Mouse (Mus musculus): ENCODE results near the gene Mmp11. TPM values are rescaled to one million over a fixed set of nuclear protein-coding genes. Genes with fewer than 3 reads are reported as not detected.
"Not testable (repeated sequence)": the region's sequence is repeated elsewhere in the genome, so short reads cannot be mapped to it uniquely, and the experiment has no call there.

Mmp11 gene
- total RNA-seq, 2 experiments from 2014 or later, result 2.8 to 3.0 TPM

DNA sequence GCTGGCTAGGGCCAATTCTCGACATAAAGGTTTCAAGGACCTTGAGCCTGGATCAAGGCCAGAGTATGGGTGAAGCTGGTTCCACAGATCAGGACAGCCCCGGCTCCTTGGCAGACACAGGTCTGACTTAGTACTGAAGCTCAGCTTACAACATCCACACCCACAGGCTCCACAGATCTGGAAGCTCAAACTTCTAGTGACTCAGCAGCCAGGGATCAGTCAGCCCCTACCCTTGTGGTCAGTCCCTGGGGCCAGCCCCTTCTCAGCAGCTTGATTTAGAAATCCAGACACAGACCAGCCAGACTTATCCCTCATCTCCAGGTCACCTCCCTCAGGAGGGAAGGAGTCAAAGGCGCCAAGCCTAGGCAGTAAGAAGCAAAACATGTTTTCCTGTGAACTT lies 37.5 kb downstream of the Mmp11 start:
- DNase-seq (ENCODE audit: low spot score in 2 of 2), result peak in 1 of 2 experiments; percentile 33

DNA sequence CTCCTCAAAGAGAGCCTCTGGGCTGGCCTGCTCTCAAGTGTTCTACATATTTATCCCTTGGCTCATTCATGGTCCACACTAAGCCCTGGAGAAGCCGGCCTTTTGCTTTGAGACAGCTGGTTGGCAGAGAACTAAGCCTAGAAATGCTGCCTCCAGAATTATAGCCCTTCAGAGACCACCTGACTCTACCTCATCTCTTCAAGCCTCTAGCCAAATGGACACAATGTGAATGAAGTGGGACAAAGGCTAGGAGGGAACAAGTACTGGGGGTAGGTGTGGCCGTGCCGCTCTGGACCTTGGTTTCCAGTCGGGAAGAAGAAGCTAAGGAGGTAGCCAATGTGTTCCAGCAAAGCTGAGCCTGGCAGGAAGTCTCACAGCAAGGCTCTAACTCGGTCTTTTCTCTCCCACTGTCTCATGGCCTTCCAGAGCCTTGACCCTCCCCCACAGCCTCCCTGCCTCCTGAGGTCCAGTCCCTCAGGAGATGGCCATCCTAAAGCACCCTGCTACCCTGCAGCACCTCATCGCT lies 38.2 kb downstream of the Mmp11 start:
- DNase-seq (ENCODE audit: low spot score in 2 of 2), result no peak

DNA sequence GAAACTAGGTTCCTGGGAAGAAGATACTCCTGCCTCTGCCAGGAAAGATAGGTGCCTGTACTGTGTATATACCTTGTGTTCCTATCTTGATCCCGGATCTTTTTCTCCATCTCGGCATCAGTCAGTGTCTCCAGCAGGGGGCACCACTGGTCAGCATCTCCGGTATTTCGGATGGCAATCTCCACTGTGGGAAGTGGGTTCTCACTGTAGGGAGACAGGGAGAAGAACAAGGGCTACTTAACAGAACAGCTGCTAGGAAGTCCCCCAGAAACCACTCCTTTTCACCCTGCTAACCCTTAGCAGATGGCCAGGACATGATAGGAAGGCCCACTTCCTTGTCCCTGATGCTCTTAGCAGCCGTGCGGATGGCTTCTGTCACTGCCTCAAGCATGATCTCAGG lies 38.9 kb downstream of the Mmp11 start:
- peak; percentile 64 to 82 for DNase-seq (ENCODE audit: low spot score in 2 of 2)

DNA sequence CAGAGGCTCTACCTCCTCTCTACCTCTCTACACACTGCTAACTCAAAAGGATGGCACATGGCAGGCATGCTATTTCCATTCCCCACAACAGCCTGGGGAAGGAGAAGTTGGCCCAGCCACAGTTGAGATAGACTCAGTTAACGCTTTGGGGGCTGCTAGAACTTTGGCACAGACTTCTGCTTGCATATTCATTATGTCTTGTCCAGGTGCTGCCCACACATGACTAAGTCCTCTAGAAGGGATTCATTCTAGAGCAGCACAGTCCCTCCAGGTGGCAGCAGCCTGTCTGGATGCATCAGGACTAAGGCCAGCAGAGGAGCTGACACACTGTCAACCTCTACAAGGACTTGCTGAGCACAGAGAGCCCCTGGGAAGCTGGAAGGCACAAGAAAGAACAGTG lies 40.1 kb downstream of the Mmp11 start:
- DNase-seq (ENCODE audit: low spot score in 2 of 2), result peak; percentile 40 to 57

DNA sequence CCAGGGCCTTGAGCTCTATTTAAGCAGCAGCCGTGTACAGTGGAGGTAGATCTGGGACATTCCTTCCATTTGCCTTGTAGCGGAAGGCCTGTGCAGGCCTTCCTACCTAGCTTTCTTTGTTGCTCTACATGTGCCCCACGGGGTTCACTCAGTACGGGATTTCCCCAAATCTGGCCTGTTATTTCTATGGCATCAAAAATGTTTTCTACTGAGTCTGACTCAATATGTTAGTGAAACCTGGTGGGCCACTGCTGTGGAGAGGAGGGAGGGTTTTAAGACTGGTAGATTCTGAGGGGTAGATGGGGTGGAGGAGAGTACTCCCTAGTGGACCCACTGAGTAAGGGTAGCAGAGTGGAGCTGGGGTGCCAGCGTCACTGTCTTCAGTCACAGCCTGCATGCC lies 40.6 kb downstream of the Mmp11 start:
- DNase-seq (ENCODE audit: low spot score in 2 of 2), result no peak

DNA sequence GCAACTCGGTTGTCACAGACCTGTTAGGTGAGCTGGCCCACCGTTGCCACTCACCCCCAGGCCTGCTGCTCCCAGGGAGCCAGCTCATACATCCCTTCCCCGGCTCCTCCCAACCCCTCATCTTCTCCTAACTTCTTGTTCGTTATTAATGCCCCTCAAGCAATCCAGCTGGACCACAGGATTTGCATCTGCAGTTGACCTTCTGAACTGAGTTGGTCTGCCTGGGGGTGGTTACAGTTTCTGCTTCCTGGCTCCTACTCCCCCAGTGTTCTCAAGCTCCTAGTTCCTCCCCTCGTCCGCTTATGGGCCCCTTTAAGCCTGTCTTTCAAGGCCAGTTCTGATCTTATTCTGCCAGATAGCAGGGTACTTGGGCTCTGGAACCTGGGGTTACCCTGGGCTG lies 41.7 kb downstream of the Mmp11 start:
- DNase-seq (ENCODE audit: low spot score in 2 of 2), result no peak

DNA sequence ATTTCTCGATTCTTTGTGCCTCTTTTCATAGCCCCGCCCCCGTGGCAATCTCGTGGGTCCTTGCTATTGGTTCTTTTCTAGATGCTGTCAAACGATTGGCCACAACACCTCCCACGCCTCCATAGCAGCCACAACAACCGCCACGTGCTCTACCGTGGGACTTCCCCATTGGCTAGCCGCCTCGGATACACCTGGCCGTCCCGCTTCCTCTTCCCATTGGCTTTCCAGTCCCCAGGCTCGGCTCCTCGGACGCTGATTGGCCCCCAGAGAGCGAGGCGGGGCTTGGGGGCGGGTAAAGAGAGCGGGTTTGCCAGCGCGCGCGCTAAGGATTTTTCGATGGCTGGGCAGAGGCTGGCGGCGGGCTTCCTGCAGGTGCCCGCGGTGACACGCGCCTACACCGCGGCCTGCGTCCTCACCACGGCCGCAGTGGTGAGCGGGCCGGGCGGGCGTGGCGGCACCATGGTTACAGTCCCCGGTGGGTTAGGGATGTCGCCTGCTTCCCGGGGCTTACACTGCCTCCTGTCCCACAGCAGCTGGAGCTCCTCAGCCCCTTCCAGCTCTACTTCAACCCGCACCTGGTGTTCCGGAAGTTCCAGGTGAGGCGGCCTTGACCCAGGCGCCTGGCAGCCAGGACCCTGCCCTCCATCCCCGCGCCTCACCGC lies 43.1 kb downstream of the Mmp11 start, which contains the start of gene Derl3:
Gene Derl3, plus strand, starts transcription at position 325 of the 662 bp plus-strand sequence.
- peak; percentile 92 to 98 for DNase-seq (ENCODE audit: low spot score in 2 of 2)

DNA sequence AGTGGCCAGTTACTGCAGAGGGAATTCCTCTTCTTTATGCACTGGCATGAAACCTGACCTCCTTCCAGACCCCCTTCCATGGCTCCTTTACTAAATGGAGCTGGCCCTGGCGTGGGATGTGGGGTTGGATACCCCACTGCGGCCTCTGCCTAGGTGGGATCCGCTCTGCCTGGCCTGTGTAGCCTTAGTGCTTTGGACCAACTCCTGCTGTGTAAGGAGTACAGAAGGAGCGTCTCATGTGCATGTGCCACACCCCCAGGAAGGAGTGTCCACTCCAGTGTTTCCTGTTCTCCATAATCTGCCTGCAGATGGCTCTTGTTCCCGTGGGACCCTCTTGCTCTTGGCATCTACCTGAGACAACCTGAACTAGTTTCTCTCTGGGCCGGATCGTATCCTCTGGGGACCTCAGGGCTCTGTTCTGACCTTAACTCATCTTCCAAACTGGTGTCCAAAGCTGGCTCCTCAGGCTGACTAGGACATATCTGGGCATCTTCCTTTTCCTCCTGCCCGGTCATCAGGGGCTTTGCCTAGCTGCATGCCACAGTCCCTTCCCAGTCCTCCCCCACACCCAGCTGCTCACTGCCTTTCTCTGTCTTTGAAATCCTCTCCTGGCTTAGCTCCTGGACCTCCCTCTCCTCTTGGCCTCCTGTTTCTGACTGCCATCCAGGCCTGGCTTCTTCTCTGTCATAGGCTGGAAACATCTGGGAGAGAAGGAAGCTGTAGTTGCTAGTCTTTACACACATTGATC lies 46.7 kb downstream of the Mmp11 start:
- no peak for DNase-seq (ENCODE audit: low spot score in 2 of 2)

DNA sequence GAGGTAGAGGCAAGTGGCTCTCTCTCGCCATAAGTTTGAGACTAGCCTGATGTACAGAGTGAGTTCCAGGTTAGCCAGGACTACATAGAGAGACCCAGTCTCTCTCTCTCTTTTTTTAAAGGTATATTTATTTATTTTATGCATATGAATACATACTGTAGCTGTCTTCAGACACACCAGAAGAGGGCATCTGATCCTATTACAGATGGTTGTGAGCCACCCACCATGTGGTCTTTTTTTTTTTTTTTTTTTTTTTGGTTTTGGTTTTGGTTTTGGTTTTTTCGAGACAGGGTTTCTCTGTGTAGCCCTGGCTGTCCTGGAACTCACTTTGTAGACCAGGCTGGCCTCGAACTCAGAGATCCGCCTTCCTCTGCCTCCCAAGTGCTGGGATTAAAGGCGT lies 48.8 kb downstream of the Mmp11 start:
- not testable (repeated sequence) for DNase-seq (ENCODE audit: low spot score in 2 of 2)

DNA sequence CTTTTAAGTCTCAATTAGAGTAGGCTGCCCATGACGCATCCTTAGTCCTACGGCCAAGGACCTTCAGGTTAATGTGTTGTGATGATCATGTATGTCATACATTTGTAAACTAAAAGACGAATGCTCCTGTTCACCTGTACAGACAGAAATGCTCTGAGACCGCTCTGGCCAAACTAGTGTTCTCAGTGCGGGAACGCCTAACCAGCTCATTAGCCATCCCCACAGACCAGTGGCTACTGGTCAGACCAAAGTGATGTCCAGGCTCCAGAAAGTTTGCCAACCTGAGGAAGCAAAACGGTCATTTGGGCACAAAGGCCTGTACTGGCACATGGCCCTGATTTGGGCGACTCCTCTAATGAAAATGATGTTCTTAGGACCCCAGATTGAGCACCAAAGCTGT lies 51.6 kb downstream of the Mmp11 start:
- no peak for DNase-seq (ENCODE audit: low spot score in 2 of 2)

DNA sequence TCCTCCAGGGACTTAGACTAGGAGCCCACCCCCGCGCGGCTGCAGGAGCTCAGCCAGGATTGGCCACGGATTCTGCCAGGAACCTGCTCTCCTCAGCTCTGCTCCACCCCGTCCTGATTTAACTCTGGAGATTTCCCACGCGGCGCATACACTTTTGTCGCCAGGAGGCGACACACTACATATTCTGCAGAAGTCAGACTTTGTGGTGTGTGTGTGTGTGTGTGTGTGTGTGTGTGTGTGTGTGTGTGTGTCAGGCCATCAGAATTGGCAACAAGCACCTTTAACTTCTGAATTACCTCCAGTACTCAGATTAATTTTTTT lies 53.1 kb downstream of the Mmp11 start:
- peak; percentile 79 to 87 for DNase-seq (ENCODE audit: low spot score in 2 of 2)

DNA sequence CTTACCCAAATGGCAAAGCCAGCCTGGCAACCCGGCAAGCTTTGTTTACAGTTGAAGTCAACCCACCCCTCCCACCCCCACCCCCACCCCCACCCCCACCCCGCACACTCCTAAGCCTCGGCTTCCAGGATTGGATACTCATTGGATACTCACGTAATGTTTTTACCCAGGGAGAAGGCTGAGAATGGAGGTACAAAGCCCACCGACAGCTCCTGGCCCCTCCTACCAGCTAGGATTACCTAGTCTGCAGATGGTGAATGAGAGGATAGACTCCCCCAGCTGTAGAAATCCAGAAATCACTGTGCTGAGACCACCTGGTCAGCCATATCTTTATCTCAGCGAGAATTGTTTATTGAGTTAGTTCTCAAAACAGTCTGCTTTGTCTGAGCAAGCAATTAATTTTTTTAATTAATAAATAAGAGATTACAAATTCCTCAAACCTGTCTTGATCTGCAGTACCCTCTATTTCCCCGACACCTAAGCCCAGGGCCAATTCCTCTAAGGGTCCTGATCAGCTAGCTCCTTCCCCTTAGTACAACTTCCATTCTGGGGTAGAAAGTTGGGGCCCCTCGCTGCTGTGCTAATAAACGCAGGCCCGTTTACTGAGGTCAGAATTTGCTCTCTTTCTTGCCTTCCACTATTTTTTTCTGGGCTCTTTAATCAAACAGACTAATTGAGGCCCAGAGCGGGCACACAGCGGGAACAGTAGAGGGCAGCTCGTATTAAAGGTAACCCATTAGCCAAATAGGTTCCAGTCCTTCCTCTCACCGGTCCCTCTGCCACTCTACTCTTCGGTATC lies 53.7 kb downstream of the Mmp11 start:
- DNase-seq (ENCODE audit: low spot score in 2 of 2), result no peak

DNA sequence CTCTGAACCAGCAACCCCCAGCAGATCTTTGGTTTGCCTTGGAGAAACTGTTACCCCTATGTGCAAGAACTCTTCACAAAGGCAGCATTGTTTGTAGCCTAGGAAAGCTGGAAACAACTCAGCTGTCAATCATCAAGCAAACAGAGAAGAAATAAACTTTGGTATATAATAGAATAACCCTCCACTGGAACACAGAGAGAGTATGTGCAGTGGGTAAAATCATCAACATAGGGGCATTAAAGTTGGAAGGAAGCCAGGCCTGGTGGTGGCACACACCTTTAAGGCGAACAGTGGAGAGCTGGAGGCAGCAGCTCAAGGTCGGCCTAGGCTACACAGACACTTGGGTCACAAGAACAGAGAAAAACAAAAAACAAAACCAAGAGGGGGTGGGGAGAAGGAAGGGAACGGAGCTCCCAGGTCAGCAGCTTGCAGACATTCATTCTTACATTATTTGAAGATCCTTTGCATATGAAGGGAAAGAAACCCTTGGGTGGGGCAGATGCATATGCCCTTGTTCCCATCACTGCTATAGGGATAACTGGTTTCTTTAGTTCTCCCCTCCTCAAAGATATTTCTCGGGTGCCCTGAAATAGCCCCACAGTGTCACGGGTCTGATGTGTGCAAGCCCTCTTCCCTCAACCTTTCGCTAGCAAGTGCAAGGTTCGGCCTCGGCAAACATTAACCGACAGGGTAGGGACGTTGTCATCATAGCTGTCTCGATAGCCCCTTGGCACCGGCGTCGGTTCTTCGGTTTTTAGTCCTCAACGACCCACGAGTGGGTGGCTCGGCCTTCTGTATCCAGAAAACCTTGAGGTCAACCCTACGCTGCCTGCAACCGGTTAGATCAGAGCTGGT lies 54.5 kb downstream of the Mmp11 start:
- DNase-seq (ENCODE audit: low spot score in 2 of 2), result no peak

DNA sequence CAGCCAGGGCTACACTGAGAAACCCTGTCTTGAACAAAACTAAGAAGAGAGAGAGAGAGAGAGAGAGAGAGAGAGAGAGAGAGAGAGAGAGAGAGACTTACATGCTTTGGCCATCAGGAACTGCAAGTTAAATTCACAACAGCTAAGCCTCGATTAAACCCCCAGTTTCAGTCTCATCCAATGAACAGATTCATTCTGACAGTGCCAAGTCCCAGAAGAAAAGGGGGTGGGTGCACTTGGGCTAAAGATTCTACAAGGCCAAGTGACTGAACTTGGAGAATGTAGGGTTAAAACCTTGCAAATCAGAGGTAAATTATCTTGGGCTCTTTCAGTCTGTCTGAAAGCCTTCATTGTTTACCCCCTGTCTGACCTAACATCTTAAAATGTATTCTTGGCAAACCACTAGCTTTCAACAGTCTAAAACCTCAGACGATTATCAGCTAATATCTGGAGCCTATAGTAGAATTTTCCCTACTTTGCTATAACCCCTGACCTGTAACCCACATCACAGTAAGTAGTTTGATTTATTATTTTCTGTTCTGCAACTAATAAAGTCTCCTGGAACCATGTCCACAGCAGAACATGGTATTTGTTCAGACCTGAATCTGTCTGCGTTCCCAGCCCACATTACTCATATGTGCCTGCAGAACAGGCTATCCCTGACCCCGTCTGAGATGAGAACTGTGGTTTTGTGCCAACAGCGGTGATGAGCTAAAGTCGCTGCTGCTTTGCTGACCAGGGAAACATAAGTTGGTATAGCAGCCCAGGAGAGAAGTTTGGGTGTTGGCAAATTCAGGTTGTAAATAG lies 55.3 kb downstream of the Mmp11 start:
- DNase-seq (ENCODE audit: low spot score in 2 of 2), result no peak

DNA sequence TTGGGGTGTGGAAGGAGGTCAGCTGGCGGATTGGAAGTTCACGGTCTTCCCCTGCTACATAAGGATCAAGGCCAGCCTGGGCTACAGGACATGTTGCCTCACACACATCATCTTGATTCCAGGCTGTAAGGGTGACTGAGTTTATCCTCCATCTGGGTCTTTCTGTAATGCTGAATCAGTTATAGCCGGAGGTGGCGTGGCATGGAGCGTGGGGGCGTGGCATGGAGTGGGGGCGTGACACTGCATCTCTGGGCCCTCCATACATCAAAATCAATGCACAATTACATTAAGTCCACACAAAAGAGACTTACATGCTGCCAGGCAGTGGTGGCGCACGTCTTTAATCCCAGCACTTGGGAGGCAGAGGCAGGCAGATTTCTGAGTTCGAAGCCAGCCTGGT lies 55.9 kb downstream of the Mmp11 start:
- DNase-seq (ENCODE audit: low spot score in 2 of 2), result no peak

DNA sequence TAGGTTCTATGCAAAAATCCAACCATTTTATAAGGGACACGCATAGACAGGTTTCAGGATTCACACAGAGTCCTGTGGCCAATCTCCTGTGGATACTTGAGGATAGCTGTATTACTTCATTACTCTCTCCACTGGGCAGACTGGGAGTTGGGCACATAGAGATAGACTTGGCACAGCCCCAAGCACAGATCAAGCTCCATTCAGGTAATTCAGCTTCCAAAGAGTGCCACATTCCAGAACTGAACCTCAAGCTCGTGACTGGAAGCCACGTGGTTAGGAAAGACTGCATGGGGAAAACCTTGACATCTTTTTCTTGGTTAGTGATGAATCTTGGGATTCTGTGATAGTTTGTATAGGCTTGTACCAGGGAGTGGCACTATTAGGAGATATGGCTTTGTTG lies 57.5 kb downstream of the Mmp11 start:
- no peak for DNase-seq (ENCODE audit: low spot score in 2 of 2)

DNA sequence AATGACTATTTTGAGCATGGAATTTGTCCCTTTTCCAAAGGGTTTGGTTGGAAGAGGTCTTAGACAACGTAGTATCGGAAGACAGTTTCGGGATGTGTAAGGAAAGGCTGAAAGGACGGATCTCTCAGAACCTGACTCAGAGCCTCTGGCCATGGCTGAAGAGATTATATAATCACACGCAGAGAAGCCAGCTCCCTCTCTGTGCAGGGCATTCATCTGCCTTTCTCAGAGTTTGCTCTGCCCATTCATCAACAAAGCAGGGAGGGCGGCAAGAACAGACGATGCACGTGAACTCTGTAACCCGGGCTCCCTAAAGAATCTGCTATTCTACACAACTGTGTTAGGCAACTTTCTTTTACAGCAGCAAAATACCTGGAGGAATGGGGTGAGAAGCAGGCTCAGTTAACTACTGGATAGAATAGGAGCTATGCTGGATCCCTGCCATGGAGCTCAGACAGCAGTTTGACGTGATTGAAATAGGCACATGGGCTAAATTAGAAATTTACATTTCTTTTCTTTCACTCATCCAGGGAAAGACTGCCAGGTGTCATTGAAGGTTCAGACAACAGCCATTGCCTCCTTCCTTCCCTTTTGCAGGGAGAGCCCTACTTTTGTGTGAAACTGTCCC lies 62.6 kb downstream of the Mmp11 start:
- DNase-seq (ENCODE audit: low spot score in 2 of 2), result peak in 1 of 2 experiments; percentile 23
